Mouse (Mus musculus) limb, embryonic 14.5 days (tissue): ENCODE measurements around the gene Ss18l1. TPM values are rescaled to one million over a fixed set of nuclear protein-coding genes. Genes with fewer than 3 reads are reported as not detected.

Experiments used
- ATAC-seq: fragments of 200-750 bp; cut with Nextera tagmentation; 2 replicates; pipeline ENCODE4 v1.8.0; 2017; ENCODE audit warnings: low read depth, moderate number of reproducible peaks, moderate TSS enrichment; ENCODE audit not compliant: low FRiP score
- DNase-seq: peaks from one replicate; pipeline ENCODE4 v3.0.0-alpha.2; 2015; ENCODE audit warnings: low spot score
- H3K27ac ChIP-seq: fragments of 300-500 bp; sonication (generic); replicated peaks from 2 replicates; pipeline ENCODE4 v1.5.1; 2014; ENCODE audit warnings: low read depth, mild to moderate bottlenecking, low read length, moderate library complexity, mixed read lengths
- H3K27me3 ChIP-seq: fragments of 300-500 bp; sonication (generic); 2 replicates; pipeline ENCODE4 v1.6.1; 2014; ENCODE audit warnings: low read length, mixed read lengths; ENCODE audit not compliant: control insufficient read depth, insufficient read depth
- H3K36me3 ChIP-seq: fragments of 300-500 bp; sonication (generic); 2 replicates; pipeline ENCODE4 v1.6.1; 2014; ENCODE audit warnings: mild to moderate bottlenecking, low read length, moderate library complexity, mixed read lengths; ENCODE audit not compliant: control insufficient read depth, insufficient read depth
- H3K4me1 ChIP-seq: fragments of 300-500 bp; sonication (generic); 2 replicates; pipeline ENCODE4 v1.6.1; 2014; ENCODE audit warnings: antibody characterized with exemption, low read length, mixed read lengths; ENCODE audit not compliant: control insufficient read depth, insufficient read depth
- H3K4me2 ChIP-seq: fragments of 300-500 bp; sonication (generic); replicated peaks from 2 replicates; pipeline ENCODE4 v1.6.1; 2014; ENCODE audit warnings: low read depth, mild to moderate bottlenecking, low read length, moderate library complexity; ENCODE audit not compliant: severe bottlenecking
- H3K4me3 ChIP-seq: fragments of 300-500 bp; sonication (generic); replicated peaks from 2 replicates; pipeline ENCODE4 v1.5.1; 2014; ENCODE audit warnings: low read length
- H3K9ac ChIP-seq: fragments of 300-500 bp; sonication (generic); 2 replicates; pipeline ENCODE4 v1.6.1; 2014; ENCODE audit warnings: mild to moderate bottlenecking, low read depth, low read length, moderate library complexity; ENCODE audit not compliant: severe bottlenecking
- H3K9me3 ChIP-seq: fragments of 300-500 bp; sonication (generic); 2 replicates; pipeline ENCODE4 v1.6.1; 2016; ENCODE audit warnings: low read length; ENCODE audit not compliant: control insufficient read depth
- POLR2A ChIP-seq: fragments of 200-500 bp; IDR thresholded peaks from 2 replicates; pipeline ENCODE4 v1.8.0; 2012; ENCODE audit warnings: inconsistent platforms, mild to moderate bottlenecking, moderate library complexity, borderline replicate concordance; ENCODE audit not compliant: insufficient read depth, insufficient read length; ENCODE audit errors: extremely low read depth
- WGBS: fragments of 180-500 bp; shearing (Covaris S2); extraction: QIAGEN DNeasy Blood & Tissue Kit; methylation state at CpG from one replicate; pipeline ENCODE4 v1.1.7; 2014; 5-methylcytosine and 5-hydroxymethylcytosine counted together
- polyA plus RNA-seq, 2 experiments: library from polyadenylated mRNA; depleted of rRNA in 1 of 2; stranded (reverse) in 1 of 2; unstranded in 1 of 2; fragments of >200 nt; fragmentation: Nextera tagmentation in 1 of 2; extraction: Ambion mirVana in 1 of 2; gene quantifications; 2 replicates each; pipeline versions ENCODE4 v1.2.1 to v1.2.3; 2012 to 2014

Gene Ss18l1
- polyA plus RNA-seq, 2 experiments = 3.5 to 9.1 TPM

GRCm38 (mm10) chr2:180071671-180072070 is 29.4 kb downstream of the Ss18l1 start:
- Histone ChIP-seq H3K36me3 (peaks cover 14% of the 10 kb centered on the region), H3K27ac (no peak overlapping the region), H3K27me3 (no peaks in the 10 kb centered on the region), H3K4me3 (0 out of 2 replicates have a peak overlapping the region, but pooled peaks have one; percentile 78), H3K4me2 (no peak overlapping the region), H3K9me3 (no peaks in the 10 kb centered on the region), H3K4me1 (peaks cover 9% of the 10 kb centered on the region), H3K9ac (no peak overlapping the region; the same call in 1 of the 2 replicates)
- DNase-seq (no peak), ATAC-seq (no peak)
- TF ChIP-seq POLR2A = no peak
- 76% methylated on average over 2 of the region's 2 CpGs for WGBS

GRCm38 (mm10) chr2:180072886-180073285 is 30.6 kb downstream of the Ss18l1 start:
- Histone ChIP-seq H3K9ac (no peak overlapping the region), H3K4me2 (no peak overlapping the region), H3K4me1 (peaks cover 9% of the 10 kb centered on the region), H3K36me3 (peaks cover 8% of the 10 kb centered on the region; the same call in 1 of the 2 replicates), H3K27me3 (no peaks in the 10 kb centered on the region), H3K27ac (no peak overlapping the region), H3K9me3 (no peaks in the 10 kb centered on the region), H3K4me3 (no peak overlapping the region)
- ATAC-seq (no peak), DNase-seq (no peak)
- 86% methylated on average over 7 of the region's 7 CpGs for WGBS
- no peak for TF ChIP-seq POLR2A

DNA sequence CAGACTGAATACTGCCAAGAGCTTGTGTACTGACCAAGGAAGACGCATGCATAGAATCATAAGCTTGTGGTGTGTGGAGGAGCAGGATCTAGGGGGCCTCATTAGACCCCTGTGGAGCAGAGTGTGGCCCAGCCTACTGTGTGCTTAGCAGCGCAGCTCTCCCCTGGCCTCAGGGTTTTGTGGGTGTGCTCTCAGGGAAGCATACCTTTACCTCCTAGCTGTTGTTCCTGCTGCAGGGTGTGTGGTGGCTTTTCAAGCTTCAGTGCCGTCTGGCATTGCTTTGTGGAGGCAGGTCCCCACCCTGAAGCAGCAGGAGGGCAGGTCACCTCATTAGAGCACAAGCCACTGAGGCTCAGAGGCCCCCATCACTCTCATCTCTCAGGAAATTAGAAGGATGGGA is 35.3 kb downstream of the Ss18l1 start:
- H3K9me3 ChIP-seq = no peaks in the 10 kb centered on the region
- TF ChIP-seq POLR2A = no peak
- no peak for ATAC-seq
- H3K27ac ChIP-seq = no peak overlapping the region
- H3K4me2 ChIP-seq = no peak overlapping the region
- H3K4me1 ChIP-seq = no peaks in the 10 kb centered on the region
- peaks cover 30% of the 10 kb centered on the region; the same call in 1 of the 2 replicates for H3K36me3 ChIP-seq
- DNase-seq = no peak
- no peak overlapping the region for H3K4me3 ChIP-seq
- no peaks in the 10 kb centered on the region for H3K27me3 ChIP-seq
- H3K9ac ChIP-seq = no peak overlapping the region
- 60% methylated on average over 3 of the region's 3 CpGs for WGBS

DNA sequence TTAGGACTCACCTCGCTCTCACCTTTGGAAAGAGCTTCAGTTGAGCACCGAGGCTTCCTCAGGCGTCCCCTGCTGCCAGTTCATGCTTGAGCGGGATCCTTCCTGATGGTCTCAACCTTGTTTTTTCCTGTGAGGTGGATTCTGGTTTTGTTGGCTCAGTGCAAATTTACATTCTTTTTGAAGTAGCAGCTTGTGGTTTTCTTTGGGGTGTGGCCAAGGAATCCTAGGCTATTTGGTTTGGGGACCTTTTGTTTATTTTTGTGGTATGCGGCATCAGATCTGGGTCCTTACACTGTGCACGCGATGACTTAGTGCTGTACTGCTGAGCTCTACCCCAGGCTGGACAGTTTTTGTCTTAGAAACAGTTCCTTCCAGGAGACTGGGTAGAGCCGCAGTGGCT is 38.4 kb downstream of the Ss18l1 start:
- Histone ChIP-seq H3K27me3 (no peaks in the 10 kb centered on the region), H3K4me3 (no peak overlapping the region), H3K9me3 (no peaks in the 10 kb centered on the region), H3K36me3 (peaks cover 48% of the 10 kb centered on the region), H3K9ac (no peak overlapping the region), H3K4me2 (no peak overlapping the region), H3K4me1 (no peaks in the 10 kb centered on the region), H3K27ac (no peak overlapping the region)
- no peak for DNase-seq
- WGBS = 96% methylated on average over 8 of the region's 8 CpGs
- ATAC-seq = no peak
- TF ChIP-seq POLR2A = no peak

- no peak for TF ChIP-seq POLR2A
- Histone ChIP-seq H3K4me1 (no peaks in the 10 kb centered on the region), H3K27ac (no peak overlapping the region), H3K4me3 (no peak overlapping the region), H3K9me3 (no peaks in the 10 kb centered on the region; the same call in 1 of the 2 replicates), H3K4me2 (no peak overlapping the region), H3K36me3 (peaks cover 45% of the 10 kb centered on the region), H3K27me3 (no peaks in the 10 kb centered on the region), H3K9ac (no peak overlapping the region)
- ATAC-seq (no peak), DNase-seq (no peak)
- WGBS = 90% methylated on average over 10 of the region's 10 CpGs
Measured at GRCm38 (mm10) chr2:180083063-180083462, 40.8 kb downstream of the Ss18l1 start.

DNA sequence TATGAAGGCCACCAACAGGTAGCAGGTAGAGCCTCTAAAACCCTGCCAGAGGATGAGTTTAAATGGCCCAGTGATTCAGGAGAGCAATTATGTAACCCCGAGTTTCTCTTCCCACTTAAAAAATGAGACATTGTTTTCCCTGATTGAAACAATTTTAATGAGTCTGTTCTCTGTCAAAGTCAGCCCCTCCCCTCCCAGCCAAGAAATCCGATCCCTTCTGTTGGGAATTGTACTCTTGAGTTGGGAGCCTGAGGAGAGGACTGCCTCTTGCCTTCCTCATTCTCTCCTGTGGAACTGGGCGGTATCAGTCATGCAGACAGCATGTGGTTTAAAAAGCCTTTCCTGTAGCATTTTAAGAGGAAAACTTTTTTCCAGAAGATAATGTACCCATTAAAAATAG is 42.3 kb downstream of the Ss18l1 start:
- TF ChIP-seq POLR2A = no peak
- ATAC-seq (no peak), DNase-seq (no peak)
- no peaks in the 10 kb centered on the region for H3K27me3 ChIP-seq
- H3K4me2 ChIP-seq = no peak overlapping the region
- H3K4me3 ChIP-seq = no peak overlapping the region
- WGBS = 9% methylated on average over 3 of the region's 3 CpGs
- peaks cover 36% of the 10 kb centered on the region for H3K36me3 ChIP-seq
- H3K9ac ChIP-seq = no peak overlapping the region
- no peaks in the 10 kb centered on the region; the same call in 1 of the 2 replicates for H3K9me3 ChIP-seq
- H3K27ac ChIP-seq = no peak overlapping the region
- H3K4me1 ChIP-seq = no peaks in the 10 kb centered on the region
